Mouse (Mus musculus): ENCODE measurements at regions not wholly inside any gene's neighbourhood (a gene's known extent, or its start where the extent isn't known, plus 50 kb on each side); places are given as distances from the start of the nearest gene placed in this dataset.
A peak's percentile ranks its signal among the peaks of the same experiment; 100 is the strongest.
"Not testable (repeated sequence)": the region's sequence is repeated elsewhere in the genome, so short reads cannot be mapped to it uniquely, and the experiment has no call there.

DNA sequence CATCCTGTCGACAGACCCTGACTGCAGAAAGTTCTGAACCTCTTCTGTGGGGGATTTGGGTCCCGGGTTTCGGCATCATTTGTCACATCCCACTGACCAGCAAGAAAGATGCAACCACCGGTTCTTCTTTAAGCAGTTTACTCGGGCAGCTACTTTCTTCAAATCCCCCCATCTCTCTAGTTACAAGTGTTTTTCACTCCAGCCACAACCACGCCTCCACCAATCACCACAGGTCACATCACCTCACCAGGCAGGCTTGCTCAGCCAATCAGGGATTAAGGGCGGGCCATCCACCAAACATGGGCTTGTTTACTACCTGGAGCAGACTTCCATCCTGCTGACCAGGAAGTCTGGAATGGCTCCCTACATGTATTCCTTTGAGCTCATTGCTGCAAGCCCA is 119.6 kb downstream of the Tnfsf18 start:
- not testable (repeated sequence) for DNase-seq

GRCm38 (mm10) chr1:161613658-161614057 is 119.2 kb downstream of the Tnfsf18 start:
- DNase-seq, result not testable (repeated sequence)

- DNase-seq, result no peak
Measured at GRCm38 (mm10) chr1:161607446-161607845, 113.0 kb downstream of the Tnfsf18 start.

DNA sequence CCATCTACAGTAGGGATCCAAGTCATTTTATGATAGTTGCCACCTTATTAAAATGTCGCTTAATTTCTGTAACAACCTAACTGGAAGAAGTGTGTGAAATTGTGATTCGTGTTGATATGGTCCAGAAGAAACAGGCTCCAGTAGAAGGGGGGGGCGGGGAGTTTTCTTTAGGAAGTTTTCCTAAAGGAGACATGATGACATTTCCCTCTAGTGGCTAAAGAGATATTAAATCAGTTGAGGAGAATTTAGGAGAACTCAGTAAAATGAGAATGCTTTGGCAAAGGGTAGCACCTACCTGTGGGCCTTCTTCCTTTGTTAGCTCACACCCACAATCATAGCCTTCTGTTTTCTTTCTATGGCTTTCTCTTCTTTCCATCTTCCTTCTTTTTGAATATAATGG is 107.7 kb downstream of the Tnfsf18 start:
- DNase-seq, result no peak

DNA sequence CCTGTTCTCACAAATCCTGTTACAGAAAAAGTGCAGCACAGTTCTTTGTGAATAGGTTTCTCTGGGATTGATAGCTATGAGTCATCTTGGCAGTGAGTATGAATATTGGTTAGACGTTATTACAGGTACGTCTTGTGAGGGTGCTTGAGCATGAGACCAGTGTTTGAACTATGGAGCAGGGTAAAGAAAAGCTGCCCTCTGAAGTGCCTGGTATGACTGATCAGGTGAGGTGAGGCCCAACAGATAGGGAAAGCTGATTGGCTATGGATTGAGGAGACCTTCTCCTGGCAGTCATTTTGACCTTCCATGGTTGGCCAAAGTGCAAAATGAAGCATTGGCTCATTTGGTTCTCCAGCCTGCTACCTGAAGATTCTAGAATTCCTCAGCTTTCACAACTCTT is 106.7 kb downstream of the Tnfsf18 start:
- DNase-seq, result no peak

- DNase-seq, result no peak
Measured at GRCm38 (mm10) chr1:161598167-161598566, 103.7 kb downstream of the Tnfsf18 start.

- DNase-seq, result no peak
Measured at GRCm38 (mm10) chr1:161576530-161576929, 82.1 kb downstream of the Tnfsf18 start.

- no peak for DNase-seq
Measured at GRCm38 (mm10) chr1:161575939-161576338, 81.5 kb downstream of the Tnfsf18 start.

- DNase-seq, result no peak
Measured at GRCm38 (mm10) chr1:161575171-161575570, 80.7 kb downstream of the Tnfsf18 start.

- no peak for DNase-seq
Measured at GRCm38 (mm10) chr1:161570762-161571161, 76.3 kb downstream of the Tnfsf18 start.

GRCm38 (mm10) chr1:161567826-161568225 is 73.4 kb downstream of the Tnfsf18 start:
- DNase-seq, result no peak

- peak; percentile 6 for DNase-seq
Measured at GRCm38 (mm10) chr1:161560368-161560767, 65.9 kb downstream of the Tnfsf18 start.

Data from retina, postnatal 1 day (tissue).